Mouse (Mus musculus): ENCODE data around the gene Nsl1. TPM values are rescaled to one million over a fixed set of nuclear protein-coding genes. Genes with fewer than 3 reads are reported as not detected.

Gene Nsl1
- polyA plus RNA-seq, 1 experiment, result 10.6 TPM

- WGBS, result 85% methylated on average over 16 of the region's 16 CpGs
- TF ChIP-seq POLR2A (IDR thresholded peaks at IDR 0.05; ENCODE audit: borderline replicate concordance, control insufficient read depth, low read depth, low read length) (no peak), CTCF (IDR thresholded peaks at IDR 0.05; ENCODE audit: control insufficient read depth, insufficient read depth, low read length) (no peak)
- no peak overlapping the region for H3K4me3 ChIP-seq (replicated peaks; ENCODE audit: control insufficient read depth, low read depth, low read length)
- peaks cover 6% of the 10 kb centered on the region; the same call in 1 of the 2 replicates for H3K4me1 ChIP-seq (ENCODE audit: control insufficient read depth, insufficient read depth, low read length)
- H3K27ac ChIP-seq (ENCODE audit: control insufficient read depth, insufficient read depth, low read depth, low read length, poor library complexity), result peak overlapping the region; percentile 39
These were observed 9.6 kb downstream of the Nsl1 start for GRCm38 (mm10) chr1:191072329-191072913.

- no peak for TF ChIP-seq POLR2A (IDR thresholded peaks at IDR 0.05; ENCODE audit: borderline replicate concordance, control insufficient read depth, low read depth, low read length)
- TF ChIP-seq CTCF (IDR thresholded peaks at IDR 0.05; ENCODE audit: control insufficient read depth, insufficient read depth, low read length), result no peak
- H3K27ac ChIP-seq (ENCODE audit: control insufficient read depth, insufficient read depth, low read depth, low read length, poor library complexity), result peak overlapping the region; percentile 39
These were observed 10.2 kb downstream of the Nsl1 start for GRCm38 (mm10) chr1:191073001-191073400.

GRCm38 (mm10) chr1:191073486-191073885 is 10.7 kb downstream of the Nsl1 start:
- H3K4me3 ChIP-seq (replicated peaks; ENCODE audit: control insufficient read depth, low read depth, low read length), result no peak overlapping the region
- 48% methylated on average over 4 of the region's 4 CpGs for WGBS
- no peak overlapping the region for H3K27ac ChIP-seq (ENCODE audit: control insufficient read depth, insufficient read depth, low read depth, low read length, poor library complexity)
- TF ChIP-seq CTCF (IDR thresholded peaks at IDR 0.05; ENCODE audit: control insufficient read depth, insufficient read depth, low read length) (no peak), POLR2A (IDR thresholded peaks at IDR 0.05; ENCODE audit: borderline replicate concordance, control insufficient read depth, low read depth, low read length) (no peak)
- H3K4me1 ChIP-seq (ENCODE audit: control insufficient read depth, insufficient read depth, low read length), result peaks cover 6% of the 10 kb centered on the region; the same call in 1 of the 2 replicates

More at GRCm38 (mm10) chr1:191073001-191073400, 10.2 kb downstream of the Nsl1 start:
- 27% methylated on average over 6 of the region's 6 CpGs for WGBS
- Histone ChIP-seq H3K4me1 (ENCODE audit: control insufficient read depth, insufficient read depth, low read length) (peaks cover 6% of the 10 kb centered on the region; the same call in 1 of the 2 replicates), H3K4me3 (replicated peaks; ENCODE audit: control insufficient read depth, low read depth, low read length) (no peak overlapping the region)

GRCm38 (mm10) chr1:191075199-191075883 is 12.5 kb downstream of the Nsl1 start:
- WGBS, result 43% methylated on average over 10 of the region's 10 CpGs
- TF ChIP-seq POLR2A (IDR thresholded peaks at IDR 0.05; ENCODE audit: borderline replicate concordance, control insufficient read depth, low read depth, low read length) (no peak), CTCF (IDR thresholded peaks at IDR 0.05; ENCODE audit: control insufficient read depth, insufficient read depth, low read length) (peak; percentile 35; the same call in 1 of the 2 replicates)

GRCm38 (mm10) chr1:191083230-191083629 is 20.4 kb downstream of the Nsl1 start:
- no peak for TF ChIP-seq CTCF (IDR thresholded peaks at IDR 0.05; ENCODE audit: control insufficient read depth, insufficient read depth, low read length)
- no peak for TF ChIP-seq POLR2A (IDR thresholded peaks at IDR 0.05; ENCODE audit: borderline replicate concordance, control insufficient read depth, low read depth, low read length)
- Histone ChIP-seq H3K4me3 (replicated peaks; ENCODE audit: control insufficient read depth, low read depth, low read length) (no peak overlapping the region), H3K27ac (ENCODE audit: control insufficient read depth, insufficient read depth, low read depth, low read length, poor library complexity) (no peak overlapping the region), H3K4me1 (ENCODE audit: control insufficient read depth, insufficient read depth, low read length) (peaks cover 2% of the 10 kb centered on the region)
- WGBS, result 83% methylated on average over 8 of the region's 8 CpGs

More at GRCm38 (mm10) chr1:191075199-191075883, 12.5 kb downstream of the Nsl1 start:
- no peak overlapping the region for H3K27ac ChIP-seq (ENCODE audit: control insufficient read depth, insufficient read depth, low read depth, low read length, poor library complexity)
- peaks cover 6% of the 10 kb centered on the region; the same call in 1 of the 2 replicates for H3K4me1 ChIP-seq (ENCODE audit: control insufficient read depth, insufficient read depth, low read length)
- no peak overlapping the region for H3K4me3 ChIP-seq (replicated peaks; ENCODE audit: control insufficient read depth, low read depth, low read length)

- H3K4me1 ChIP-seq (ENCODE audit: control insufficient read depth, insufficient read depth, low read length), result peaks cover 2% of the 10 kb centered on the region
- TF ChIP-seq CTCF (IDR thresholded peaks at IDR 0.05; ENCODE audit: control insufficient read depth, insufficient read depth, low read length) (peak; percentile 60), POLR2A (IDR thresholded peaks at IDR 0.05; ENCODE audit: borderline replicate concordance, control insufficient read depth, low read depth, low read length) (no peak)
- WGBS, result 56% methylated on average over 5 of the region's 5 CpGs
- no peak overlapping the region for H3K4me3 ChIP-seq (replicated peaks; ENCODE audit: control insufficient read depth, low read depth, low read length)
- H3K27ac ChIP-seq (ENCODE audit: control insufficient read depth, insufficient read depth, low read depth, low read length, poor library complexity), result peak overlapping the region; percentile 67; the same call in 1 of the 2 replicates
These were observed 22.2 kb downstream of the Nsl1 start for GRCm38 (mm10) chr1:191084951-191085559.

- peaks cover 2% of the 10 kb centered on the region for H3K4me1 ChIP-seq (ENCODE audit: control insufficient read depth, insufficient read depth, low read length)
- WGBS, result 17% methylated on average over 12 of the region's 12 CpGs
- no peak overlapping the region for H3K4me3 ChIP-seq (replicated peaks; ENCODE audit: control insufficient read depth, low read depth, low read length)
- H3K27ac ChIP-seq (ENCODE audit: control insufficient read depth, insufficient read depth, low read depth, low read length, poor library complexity), result peak overlapping the region; percentile 67
- TF ChIP-seq POLR2A (IDR thresholded peaks at IDR 0.05; ENCODE audit: borderline replicate concordance, control insufficient read depth, low read depth, low read length) (peak; percentile 43; the same call in 1 of the 2 replicates), CTCF (IDR thresholded peaks at IDR 0.05; ENCODE audit: control insufficient read depth, insufficient read depth, low read length) (no peak)
These were observed 22.8 kb downstream of the Nsl1 start for GRCm38 (mm10) chr1:191085597-191085996.

GRCm38 (mm10) chr1:191086304-191086878 is 23.6 kb downstream of the Nsl1 start:
- no peak overlapping the region for H3K4me3 ChIP-seq (replicated peaks; ENCODE audit: control insufficient read depth, low read depth, low read length)
- peaks cover 2% of the 10 kb centered on the region for H3K4me1 ChIP-seq (ENCODE audit: control insufficient read depth, insufficient read depth, low read length)
- TF ChIP-seq CTCF (IDR thresholded peaks at IDR 0.05; ENCODE audit: control insufficient read depth, insufficient read depth, low read length), result no peak
- no peak for TF ChIP-seq POLR2A (IDR thresholded peaks at IDR 0.05; ENCODE audit: borderline replicate concordance, control insufficient read depth, low read depth, low read length)
- no peak overlapping the region for H3K27ac ChIP-seq (ENCODE audit: control insufficient read depth, insufficient read depth, low read depth, low read length, poor library complexity)
- WGBS, result 42% methylated on average over 7 of the region's 7 CpGs
